8 mouse cellular contexts compared by ENCODE assay signal in genomic region chr3:30012666-30013365, GRCm38 (mm10).
DNase-seq lines count a peak whose midpoint lies in the region; ATAC-seq and TF ChIP-seq lines count a peak whose summit lies in the region.

No protein-coding gene starts in this region.

- H3K9ac ChIP-seq in hindbrain, postnatal 0 days (replicated peaks; ENCODE audit: low read length), result peak overlapping the region; percentile 48
- H3K9ac ChIP-seq in liver, embryonic 14.5 days (replicated peaks), result no peak overlapping the region; the same call in 1 of the 2 replicates
- peak overlapping the region; percentile 81 for H3K9ac ChIP-seq in neural tube, embryonic 11.5 days (ENCODE audit: low read length)

- no peaks in the 10 kb centered on the region for H3K36me3 ChIP-seq in hindbrain, postnatal 0 days (ENCODE audit: insufficient read depth, low read length)
- H3K36me3 ChIP-seq in liver, embryonic 14.5 days (replicated peaks; ENCODE audit: control insufficient read depth, insufficient read depth, low read depth), result no peaks in the 10 kb centered on the region
- no peaks in the 10 kb centered on the region for H3K36me3 ChIP-seq in neural tube, embryonic 11.5 days (ENCODE audit: control insufficient read depth, insufficient read depth, low read length)

- peak overlapping the region; percentile 81 for H3K4me2 ChIP-seq in hindbrain, postnatal 0 days (ENCODE audit: low read depth, low read length)
- H3K4me2 ChIP-seq in liver, embryonic 14.5 days (ENCODE audit: low read depth), result peak overlapping the region; percentile 60
- H3K4me2 ChIP-seq in neural tube, embryonic 11.5 days (ENCODE audit: low read depth), result peak overlapping the region; percentile 89

- no peak overlapping the region for H3K27ac ChIP-seq in hindbrain, postnatal 0 days
- H3K27ac ChIP-seq in liver, embryonic 14.5 days, result no peak overlapping the region
- peak overlapping the region; percentile 76 for H3K27ac ChIP-seq in neural tube, embryonic 11.5 days (ENCODE audit: low read depth, low read length)

- H3K27me3 ChIP-seq in hindbrain, postnatal 0 days (ENCODE audit: insufficient read depth, low read length), result peaks cover 17% of the 10 kb centered on the region
- H3K27me3 ChIP-seq in liver, embryonic 14.5 days (ENCODE audit: control insufficient read depth, insufficient read depth, low read length), result peaks cover 20% of the 10 kb centered on the region
- no peaks in the 10 kb centered on the region for H3K27me3 ChIP-seq in neural tube, embryonic 11.5 days (ENCODE audit: control insufficient read depth, insufficient read depth, low read length)

- peak overlapping the region; percentile 45 for H3K4me3 ChIP-seq in hindbrain, postnatal 0 days (ENCODE audit: low read length)
- peak overlapping the region; percentile 47 to 48 for H3K4me3 ChIP-seq in liver, embryonic 14.5 days (ENCODE audit: insufficient read depth in 1 of 2, low read depth in 2 of 2, low read length in 2 of 2)
- peak overlapping the region; percentile 57 for H3K4me3 ChIP-seq in neural tube, embryonic 11.5 days (ENCODE audit: low read depth, low read length)

- ATAC-seq in cerebellum, adult (ENCODE audit: insufficient number of reproducible peaks, low FRiP score, low TSS enrichment), result peak; percentile 43; the same call in 1 of the 2 replicates
- ATAC-seq in hindbrain, postnatal 0 days, result peak; percentile 73
- ATAC-seq in liver, embryonic 14.5 days (ENCODE audit: insufficient read depth), result no peak
- ATAC-seq in neural tube, embryonic 11.5 days (ENCODE audit: insufficient read depth, low FRiP score, low TSS enrichment), result peak; percentile 75

- no peak for TF ChIP-seq CTCF in hindbrain, postnatal 0 days (IDR thresholded peaks at IDR 0.05; ENCODE audit: low read depth)
- TF ChIP-seq CTCF in liver, embryonic 14.5 days (IDR thresholded peaks at IDR 0.05; ENCODE audit: low read depth), result no peak

- H3K4me1 ChIP-seq in hindbrain, postnatal 0 days (ENCODE audit: insufficient read depth, low read length), result peaks cover 3% of the 10 kb centered on the region; the same call in 1 of the 2 replicates
- H3K4me1 ChIP-seq in liver, embryonic 14.5 days (replicated peaks; ENCODE audit: control insufficient read depth in 2 of 2, insufficient read depth in 2 of 2, low read length in 1 of 2), result no peaks in the 10 kb centered on the region
- peaks cover 5% of the 10 kb centered on the region; the same call in 1 of the 2 replicates for H3K4me1 ChIP-seq in neural tube, embryonic 11.5 days (ENCODE audit: control insufficient read depth, insufficient read depth, low read length)

- DNase-seq in cerebellum, adult 11 months, result no peak
- DNase-seq in cerebellum, postnatal 36 days, result peak; percentile 11 to 23
- DNase-seq in gastrocnemius, postnatal 25 days, result peak; percentile 49
- DNase-seq in hindbrain, postnatal 0 days (ENCODE audit: low spot score), result peak; percentile 73
- DNase-seq in liver, embryonic 14.5 days (ENCODE audit: low read depth in 3 of 3, low spot score in 3 of 3), result no peak
- DNase-seq in neural tube, embryonic 11.5 days (ENCODE audit: low spot score), result peak; percentile 84
- DNase-seq in right cerebral cortex, adult 2 months (ENCODE audit: low spot score in 2 of 2), result no peak

- under 1% methylated on average over 29 of the region's 29 CpGs for WGBS in hindbrain, postnatal 0 days
- under 1% methylated on average over 29 of the region's 29 CpGs for WGBS in liver, embryonic 14.5 days (ENCODE audit: insufficient replicate concordance)
- WGBS in neural tube, embryonic 11.5 days, result 0% methylated on average over 29 of the region's 29 CpGs

- TF ChIP-seq EP300 in liver, embryonic 14.5 days (IDR thresholded peaks at IDR 0.05; ENCODE audit: low read depth), result no peak

- no peaks in the 10 kb centered on the region for H3K9me3 ChIP-seq in hindbrain, postnatal 0 days (ENCODE audit: low read length)
- H3K9me3 ChIP-seq in liver, embryonic 14.5 days (ENCODE audit: control insufficient read depth, low read length), result no peaks in the 10 kb centered on the region
- H3K9me3 ChIP-seq in neural tube, embryonic 11.5 days (ENCODE audit: control insufficient read depth, low read length), result no peaks in the 10 kb centered on the region

Comparison
In these comparisons a context has a peak if more than half of its experiments do, and no peak if none do; other contexts are left out.
1. DNase-seq: peak in cerebellum, postnatal 36 days (2 of 2), gastrocnemius, postnatal 25 days (single experiment), hindbrain, postnatal 0 days (single experiment) and neural tube, embryonic 11.5 days (single experiment); none in cerebellum, adult 11 months (single experiment), liver, embryonic 14.5 days (0 of 3) and right cerebral cortex, adult 2 months (0 of 2).
2. Peak in every context shown above with its lines, with median percentiles within 50 percentile points of each other: H3K4me2 ChIP-seq and H3K4me3 ChIP-seq.